Mouse (Mus musculus): ENCODE measurements around the gene Mrps27.
A peak's percentile ranks its signal among the peaks of the same experiment; 100 is the strongest.

Mrps27 gene

DNA sequence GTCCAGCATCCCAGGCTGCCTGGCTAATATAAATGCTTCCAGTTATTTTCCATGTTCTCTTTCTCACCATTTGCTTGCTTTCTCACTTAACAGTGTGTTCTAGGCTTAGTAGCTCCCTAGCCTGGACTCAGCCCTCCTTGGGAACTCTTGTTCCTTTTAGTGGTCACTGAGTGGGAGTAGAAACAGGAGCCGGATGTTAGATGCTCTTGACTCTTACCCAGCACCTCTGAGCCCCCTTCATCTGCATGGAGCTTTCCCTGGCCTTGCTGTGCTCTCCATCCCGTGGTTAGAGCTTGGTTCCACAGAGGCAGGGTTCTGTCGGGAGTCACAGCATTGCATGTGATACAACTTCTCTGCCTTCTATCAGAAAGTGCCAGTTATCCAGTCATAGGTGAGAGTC is 7.0 kb downstream of the Mrps27 start:
- DNase-seq (ENCODE audit: low read depth, low spot score), result no peak

DNA sequence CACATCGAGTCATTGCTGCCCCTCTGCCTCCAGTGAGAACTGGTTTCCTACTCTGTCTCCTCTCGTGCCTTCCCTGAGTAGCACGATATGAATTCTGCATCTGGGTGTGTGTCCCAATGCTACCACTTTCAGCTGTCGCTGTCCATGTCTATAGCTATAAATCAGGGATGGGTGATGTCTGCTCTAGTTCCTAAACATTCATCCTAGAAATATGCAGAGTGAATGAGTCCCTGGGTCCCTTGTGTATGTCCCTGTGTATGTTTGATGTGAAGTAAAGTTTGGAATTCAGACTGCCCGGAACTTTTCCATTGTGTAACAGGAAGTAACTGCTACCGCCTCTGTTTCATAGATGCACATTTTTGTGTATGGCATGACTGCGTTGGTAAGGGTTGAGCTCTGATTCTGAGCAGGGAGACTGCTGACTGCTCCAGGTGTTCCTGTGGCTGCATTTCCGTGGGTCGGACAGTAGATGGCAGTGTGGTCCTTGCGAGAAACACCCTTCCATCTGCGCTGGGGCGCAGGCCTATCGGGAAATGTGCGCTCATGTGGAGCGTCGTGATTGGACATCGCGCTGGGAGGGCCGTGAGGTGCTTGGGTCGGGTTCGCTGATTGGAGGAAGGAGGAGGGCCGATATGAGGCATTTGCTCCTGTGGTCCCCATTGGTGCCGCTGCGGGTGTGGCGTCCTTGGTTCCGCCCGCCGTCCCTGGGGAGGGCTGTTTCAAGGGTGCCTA is 8.3 kb downstream of the Mrps27 start:
- DNase-seq (ENCODE audit: low read depth, low spot score), result peak; percentile 97

DNA sequence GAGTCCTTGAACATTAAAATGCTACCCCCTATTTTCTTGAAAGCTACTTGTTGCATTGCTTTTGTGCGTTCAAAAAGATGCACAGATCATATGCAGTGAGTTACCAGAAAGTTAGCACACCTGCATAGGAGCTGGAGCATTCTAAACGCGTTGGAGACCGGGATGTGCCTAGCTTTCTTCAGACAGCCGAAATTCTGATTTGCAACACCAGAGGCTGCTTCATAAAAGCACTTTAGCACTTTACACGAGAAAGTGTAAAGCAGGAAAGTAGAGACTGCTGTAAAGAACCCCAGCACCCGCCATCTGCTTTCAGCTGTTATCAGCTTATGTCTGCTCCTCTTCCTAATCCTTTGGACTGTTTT is 8.9 kb downstream of the Mrps27 start:
- no peak for DNase-seq (ENCODE audit: low read depth, low spot score)

DNA sequence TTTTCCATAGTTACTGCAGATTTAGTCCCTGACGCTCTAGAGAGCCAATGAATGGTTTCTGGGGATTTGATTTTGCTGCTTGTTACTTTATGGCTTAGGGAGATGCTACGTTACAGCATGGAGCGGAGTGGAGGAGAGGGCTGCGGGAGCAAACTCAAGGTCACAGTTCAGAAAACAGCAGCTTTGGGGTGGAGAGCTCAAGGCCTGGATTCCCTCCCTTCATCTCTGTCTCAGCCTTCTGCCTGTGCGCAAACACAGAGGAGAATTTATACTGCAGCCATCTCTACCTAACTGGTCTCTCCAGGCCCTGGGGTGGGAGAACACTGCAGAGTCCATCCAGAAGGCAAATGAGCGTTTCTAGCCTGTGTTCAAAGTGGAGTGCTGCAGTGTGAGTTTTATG is 10.5 kb downstream of the Mrps27 start:
- DNase-seq (ENCODE audit: low read depth, low spot score), result no peak

DNA sequence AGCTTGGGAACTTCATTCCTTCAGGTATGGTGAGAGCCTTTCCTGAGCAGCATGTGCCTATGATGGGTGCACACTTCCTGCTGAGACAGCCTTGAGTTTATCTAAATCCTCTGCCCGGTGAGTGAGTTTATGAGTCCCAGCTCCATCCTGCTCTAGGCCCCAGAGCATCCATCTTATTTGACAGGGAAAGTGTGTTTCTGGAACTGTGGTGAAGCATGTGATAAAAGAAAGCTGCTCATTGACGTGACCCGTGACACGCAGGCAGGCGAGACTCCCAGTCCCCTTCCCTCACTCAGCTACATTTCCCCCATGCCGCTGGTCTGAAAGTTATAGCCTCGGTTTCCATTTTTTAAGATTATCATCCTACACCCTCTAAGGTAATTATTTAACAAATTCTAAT is 11.3 kb downstream of the Mrps27 start:
- DNase-seq (ENCODE audit: low read depth, low spot score), result no peak

DNA sequence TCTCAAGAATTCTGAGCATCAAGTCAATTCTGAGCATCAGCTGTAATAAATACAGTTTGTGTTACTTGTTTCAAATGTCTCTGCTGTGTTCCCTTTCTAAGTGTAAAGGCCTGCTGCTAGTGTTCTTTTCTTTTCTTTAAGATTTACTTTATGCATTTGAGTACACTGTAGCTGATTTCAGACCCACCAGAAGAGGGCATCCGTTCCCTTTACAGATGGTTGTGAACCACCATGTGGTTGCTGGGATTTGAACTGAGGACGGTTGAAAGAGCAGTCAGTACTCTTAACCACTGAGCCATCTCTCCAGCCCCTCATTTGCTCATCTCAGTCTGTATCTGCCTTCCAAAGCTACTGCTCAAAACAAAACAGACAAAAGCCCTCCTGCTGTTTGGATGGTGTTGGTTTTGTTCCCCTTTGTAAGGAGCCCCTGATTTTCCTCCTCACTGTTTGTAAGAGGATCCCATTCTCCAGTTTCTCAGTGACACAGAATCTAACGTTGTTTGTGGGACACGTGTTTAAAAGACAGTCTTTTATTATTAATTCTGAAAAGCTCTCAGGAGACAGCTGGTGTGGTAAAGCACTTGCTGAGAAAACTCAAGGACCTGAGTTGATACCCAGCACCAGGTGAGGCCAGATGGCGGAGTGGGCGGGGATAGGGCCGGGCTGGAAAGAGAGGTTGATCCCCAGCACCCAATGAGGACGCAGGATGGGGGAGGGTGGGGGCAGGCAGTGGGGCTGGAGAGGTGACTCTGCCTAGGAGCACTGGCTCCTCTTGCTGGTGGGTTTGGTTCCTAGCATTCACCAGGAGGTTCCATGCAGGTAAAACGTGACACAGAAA is 12.1 kb downstream of the Mrps27 start:
- DNase-seq (ENCODE audit: low read depth, low spot score), result no peak

DNA sequence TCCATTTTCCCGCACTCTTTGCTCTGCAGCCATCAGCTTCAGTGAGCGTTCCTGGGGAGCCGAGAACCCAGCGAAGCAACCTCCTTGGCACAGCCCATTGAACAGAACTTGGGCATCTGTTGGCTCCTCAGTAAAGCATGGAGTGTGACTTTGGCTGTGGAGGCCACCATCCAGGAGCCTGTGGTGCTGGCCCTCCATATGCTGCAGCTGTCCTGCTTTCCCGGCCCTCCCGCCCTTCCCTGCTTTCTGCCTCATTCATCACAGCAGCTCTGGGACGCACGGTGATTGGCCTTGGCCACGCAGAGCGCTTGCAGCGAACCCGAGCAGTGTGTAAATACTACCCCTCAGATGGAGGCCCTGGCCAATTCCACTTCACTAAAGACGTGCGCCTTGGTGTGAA is 14.3 kb downstream of the Mrps27 start:
- DNase-seq (ENCODE audit: low read depth, low spot score), result no peak

DNA sequence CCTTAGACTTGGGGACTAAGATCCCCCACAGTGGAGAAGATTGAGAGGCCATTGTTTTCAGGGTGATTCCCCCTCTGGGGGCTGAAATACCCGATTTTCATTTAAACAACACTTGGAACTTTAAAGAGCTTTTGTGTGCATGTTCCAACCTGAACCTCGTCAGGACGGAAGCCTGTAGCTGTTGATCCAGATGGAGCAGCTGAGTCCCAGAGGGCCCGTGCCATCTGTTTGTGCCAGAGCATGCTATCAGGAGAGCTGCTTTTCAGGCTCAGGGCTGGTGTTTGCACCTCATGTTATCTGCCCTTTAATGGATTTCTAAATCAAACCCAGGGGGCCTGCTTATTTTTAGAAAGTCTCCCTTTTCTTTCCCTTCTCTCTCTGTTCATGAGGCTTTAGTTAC is 19.3 kb downstream of the Mrps27 start:
- DNase-seq (ENCODE audit: low read depth, low spot score), result no peak

DNA sequence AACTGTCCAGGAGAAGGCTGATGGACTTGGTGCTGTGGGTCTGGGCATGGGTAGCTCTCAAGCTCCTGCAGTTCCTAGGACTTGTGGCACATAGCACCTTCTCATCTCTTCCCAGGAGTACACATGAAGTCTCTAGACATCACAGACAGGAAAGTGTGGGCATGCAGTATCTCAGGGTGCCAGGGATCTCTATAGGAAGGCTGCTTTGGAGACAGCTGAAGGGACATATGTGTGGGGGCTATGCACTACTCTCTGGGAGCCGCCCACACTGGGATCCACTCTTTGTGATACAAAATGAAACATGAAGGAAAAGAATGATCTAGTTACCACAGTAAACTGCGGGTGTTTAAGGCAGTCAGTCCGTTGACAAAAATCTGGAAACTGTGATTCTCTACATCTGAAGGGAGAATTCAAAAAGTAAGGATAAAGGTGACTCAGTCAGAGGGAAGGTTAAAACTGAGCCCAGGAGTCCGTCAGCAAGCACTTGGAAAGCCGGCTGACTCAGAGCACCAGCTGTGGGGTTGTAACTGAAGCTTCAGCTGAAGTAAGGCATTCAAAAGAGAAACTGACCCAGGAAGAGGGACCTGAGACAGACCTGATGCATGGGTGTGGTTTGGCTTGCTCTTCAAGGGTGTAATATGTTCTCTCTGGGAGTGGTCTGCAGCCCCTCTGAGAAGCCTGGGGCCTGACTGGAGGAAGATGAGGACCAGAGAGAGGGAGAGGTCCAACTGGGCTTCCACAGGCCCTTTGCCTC is 22.0 kb downstream of the Mrps27 start:
- peak; percentile 96 for DNase-seq (ENCODE audit: low read depth, low spot score)

DNA sequence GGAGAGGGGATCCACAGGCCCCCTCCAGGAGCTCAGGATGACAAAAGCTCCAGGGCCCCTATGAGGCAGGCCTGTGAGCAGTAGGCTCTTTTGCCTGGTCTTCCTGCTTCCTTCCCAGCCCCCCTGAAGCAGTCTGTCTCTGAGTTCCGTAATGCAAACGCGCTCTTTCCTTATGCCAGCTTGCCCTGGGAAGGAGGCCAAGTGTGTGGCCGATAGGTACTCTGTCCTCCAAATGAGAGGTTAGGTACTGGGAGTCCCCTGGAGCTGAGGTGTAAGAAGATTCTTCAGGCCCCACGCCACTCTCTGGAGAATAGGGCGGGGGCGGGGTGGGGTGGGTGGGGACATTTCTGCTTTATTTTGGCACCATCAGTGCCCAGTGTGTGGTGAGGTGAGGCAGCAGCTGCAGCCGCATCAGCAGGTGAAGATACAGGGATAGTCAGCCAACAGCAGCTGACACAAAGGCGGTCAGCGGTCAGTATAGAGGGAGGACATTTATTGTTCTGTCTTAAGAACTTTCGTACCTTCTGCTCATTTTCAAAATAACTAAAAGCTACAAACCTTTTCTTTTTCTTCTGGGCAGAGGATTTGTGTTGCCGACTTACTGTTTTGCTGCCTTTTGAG is 23.1 kb downstream of the Mrps27 start:
- DNase-seq (ENCODE audit: low read depth, low spot score), result no peak

DNA sequence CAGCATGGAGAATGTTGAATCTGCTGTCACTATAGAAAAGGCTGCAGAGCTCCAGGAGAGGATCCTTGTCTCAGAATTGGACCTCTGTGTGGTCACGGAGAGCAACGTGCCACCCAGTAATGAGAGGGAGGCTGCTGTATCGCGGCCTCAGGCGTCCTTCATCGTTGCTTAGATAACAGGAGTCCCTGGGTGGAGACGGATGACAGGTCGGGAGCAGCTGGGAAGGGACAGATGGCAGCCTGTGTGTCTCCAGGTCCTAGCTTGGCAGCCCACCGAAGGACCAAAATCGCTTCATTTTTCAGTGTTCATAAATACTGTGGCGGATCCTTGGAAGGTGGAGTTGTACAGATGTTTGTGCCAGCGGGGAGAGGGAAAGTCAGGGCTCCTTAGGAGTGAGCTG is 24.5 kb downstream of the Mrps27 start:
- no peak for DNase-seq (ENCODE audit: low read depth, low spot score)

DNA sequence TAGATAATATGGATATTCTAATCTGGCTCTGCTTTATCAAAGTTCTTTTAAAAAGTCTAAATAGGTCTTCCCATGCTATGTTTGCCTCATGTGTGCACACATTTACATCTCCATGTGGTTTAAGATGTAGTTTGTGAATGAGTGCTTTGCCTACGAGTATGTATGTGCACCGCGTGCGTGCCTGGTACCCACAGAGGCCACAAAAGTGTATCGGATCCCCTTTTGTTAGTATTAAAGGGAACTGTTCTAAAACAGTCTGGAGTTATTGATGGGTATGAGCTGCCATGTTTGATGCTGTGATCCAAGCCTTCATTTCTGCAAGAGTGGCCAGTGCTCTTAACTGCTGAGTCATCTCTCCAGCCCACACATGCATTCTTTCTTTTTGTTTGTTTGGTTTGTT is 26.7 kb downstream of the Mrps27 start:
- no peak for DNase-seq (ENCODE audit: low read depth, low spot score)

DNA sequence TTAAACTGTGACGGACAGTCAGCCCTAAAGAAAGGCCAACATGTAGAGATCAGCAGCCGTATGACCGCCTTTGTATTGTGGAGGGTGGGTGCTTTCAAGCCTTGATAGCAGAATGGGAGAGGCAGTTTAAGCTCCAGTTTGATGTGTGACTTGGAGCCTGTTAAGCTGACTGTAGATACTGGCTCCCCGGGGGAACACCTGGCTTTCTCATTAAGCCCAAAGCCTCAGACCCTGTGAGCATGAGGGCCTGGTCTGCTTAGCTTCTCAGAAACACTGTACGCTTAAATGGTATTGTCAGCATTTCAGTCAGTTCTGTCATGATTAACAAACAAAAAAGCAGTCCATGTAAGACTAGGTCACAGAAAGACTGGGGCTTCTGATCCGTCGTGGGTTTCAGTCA is 29.1 kb downstream of the Mrps27 start:
- DNase-seq (ENCODE audit: low read depth, low spot score), result no peak

DNA sequence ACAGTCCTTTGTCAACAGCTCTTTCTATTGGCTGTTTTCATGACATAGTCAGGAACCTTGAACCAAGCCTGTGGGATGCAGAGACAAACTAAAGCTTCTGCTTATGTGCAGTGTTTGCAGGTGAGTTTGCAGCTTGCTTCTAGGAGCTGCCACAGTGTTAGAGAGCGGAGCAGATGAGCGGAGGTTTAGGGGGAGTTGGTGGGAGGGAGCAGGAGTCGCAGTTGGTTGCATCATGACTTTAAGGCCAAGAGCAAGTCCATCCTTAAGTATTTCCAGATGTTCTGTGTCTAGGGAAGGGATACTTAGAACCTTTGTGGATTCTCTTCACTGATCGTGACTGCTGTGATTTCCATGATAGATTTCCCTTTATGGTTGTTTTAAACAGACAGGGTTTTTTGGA is 29.6 kb downstream of the Mrps27 start:
- DNase-seq (ENCODE audit: low read depth, low spot score), result no peak

DNA sequence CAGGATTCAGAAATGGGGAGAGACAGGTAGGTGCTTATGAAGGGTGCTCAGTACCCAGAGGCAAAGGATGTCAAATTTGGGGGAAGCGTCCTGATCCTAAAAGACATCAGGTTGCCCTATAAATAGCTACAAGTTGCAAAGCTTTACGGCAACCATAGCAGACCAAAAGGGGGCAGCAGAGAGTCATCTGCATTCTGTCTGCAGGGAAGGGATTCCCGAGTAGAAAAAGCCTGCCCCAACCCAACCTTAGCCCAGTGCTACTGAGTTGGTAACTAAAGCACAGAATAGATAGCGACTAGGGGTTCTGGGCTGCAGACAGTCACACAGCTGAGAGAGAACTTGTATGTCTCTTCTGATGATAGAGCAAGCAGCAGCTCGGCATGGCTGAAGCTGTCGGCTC is 31.0 kb downstream of the Mrps27 start:
- DNase-seq (ENCODE audit: low read depth, low spot score), result peak; percentile 68

DNA sequence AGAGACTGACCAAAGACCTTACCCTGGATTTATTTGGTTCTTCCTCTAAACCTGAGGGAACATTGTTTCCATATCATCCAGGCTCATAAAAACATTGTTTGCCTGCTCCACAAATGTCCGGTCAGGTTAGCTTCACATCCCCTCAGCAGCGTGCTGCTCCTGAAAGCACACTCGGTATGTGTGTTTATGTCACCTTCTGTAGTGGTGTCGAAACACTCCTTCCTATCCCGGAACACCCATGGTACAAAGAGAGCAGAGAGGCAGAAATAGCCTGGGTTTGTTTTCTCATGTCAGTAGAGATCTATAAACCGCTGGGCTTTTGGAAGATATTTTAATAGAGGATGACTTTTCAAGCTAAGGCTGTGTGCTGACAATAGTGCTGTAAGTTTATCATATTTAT is 32.5 kb downstream of the Mrps27 start:
- no peak for DNase-seq (ENCODE audit: low read depth, low spot score)

DNA sequence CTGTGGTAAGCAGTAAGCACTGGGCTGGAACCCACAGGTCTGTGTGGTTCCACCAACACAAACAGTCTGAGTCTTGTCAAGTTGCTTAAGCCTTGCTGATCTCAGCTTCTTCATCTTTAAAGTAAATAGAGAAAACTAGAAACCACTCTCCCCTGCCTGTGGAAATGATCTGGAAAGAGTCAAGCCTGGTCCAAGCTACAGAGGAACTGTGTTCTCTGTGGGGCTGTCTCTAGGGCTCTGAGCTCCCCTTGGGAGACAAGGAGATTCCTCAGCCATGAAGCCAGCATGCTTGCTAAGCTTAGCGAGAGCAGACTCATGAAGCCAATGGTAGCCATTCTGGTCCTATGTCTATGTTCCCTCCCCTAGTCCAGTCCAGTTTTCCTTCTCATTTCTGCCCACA is 33.6 kb downstream of the Mrps27 start:
- no peak for DNase-seq (ENCODE audit: low read depth, low spot score)

DNA sequence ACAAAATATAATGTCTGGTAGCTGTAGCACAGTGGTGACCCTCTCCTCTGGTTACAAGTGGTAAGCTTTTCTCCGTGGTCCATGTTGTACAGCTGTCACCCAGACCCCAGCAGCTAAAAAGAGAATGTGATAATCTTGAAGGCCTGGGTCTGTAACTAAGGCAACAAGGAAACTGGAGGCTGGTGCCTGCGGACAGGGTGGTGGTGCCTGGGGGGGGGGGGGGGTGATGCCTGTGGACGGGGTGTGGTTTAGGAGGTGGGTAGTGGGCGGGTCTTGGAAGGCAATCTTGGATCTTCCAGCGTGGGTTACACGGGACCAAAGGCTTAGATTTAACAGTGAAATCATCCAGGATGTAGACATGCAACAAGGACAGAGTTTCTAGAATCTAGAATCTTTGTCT is 37.8 kb downstream of the Mrps27 start:
- DNase-seq (ENCODE audit: low read depth, low spot score), result no peak

DNA sequence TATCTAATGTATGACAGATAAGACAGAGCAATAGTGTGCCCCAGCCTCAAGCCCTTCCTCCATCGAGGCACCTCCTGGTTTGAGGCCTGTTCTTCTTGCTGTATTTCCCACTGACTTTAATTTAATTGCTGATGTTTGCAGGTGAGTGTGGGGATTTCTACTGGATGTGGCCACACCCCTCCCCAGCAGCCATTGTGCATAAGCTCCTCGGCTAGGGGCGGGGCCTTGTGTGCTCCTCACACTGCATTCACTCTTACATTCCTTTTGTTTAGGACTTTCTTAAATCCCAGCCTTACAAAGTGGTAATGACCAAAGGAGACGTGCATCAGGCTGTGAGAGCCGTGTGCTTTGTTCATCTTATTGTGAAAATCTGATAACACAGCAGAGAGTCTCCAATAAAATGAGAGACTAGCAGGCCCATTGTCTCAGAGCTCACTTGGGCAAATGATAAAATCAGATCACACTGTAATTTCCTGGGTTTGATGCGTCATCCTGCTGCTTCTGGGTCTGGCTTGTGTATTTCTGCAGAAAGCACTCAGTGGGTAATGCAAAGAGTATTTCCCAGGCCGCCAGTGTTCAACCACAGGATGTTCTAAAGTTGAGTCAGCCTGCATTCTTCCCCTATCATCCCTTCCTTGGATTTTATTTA is 40.1 kb downstream of the Mrps27 start:
- no peak for DNase-seq (ENCODE audit: low read depth, low spot score)

DNA sequence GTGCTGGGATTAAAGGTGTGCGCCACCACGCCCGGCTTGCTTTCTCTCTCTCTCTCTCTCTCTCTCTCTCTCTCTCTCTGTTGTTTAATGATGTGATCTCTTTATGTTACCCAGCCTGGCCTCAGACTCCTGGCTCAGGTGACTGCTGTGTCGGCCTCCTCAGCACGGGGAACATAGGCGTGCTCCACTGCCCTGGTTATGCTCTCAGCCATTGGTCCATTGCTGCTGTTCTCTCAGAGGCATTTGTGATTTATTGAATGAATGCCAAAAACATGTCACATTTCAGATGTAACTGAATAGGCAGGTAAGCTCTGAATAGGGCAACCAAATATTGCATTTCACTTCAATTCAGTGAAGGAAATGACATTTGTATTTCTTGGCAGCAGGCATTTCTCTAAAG is 41.3 kb downstream of the Mrps27 start:
- no peak for DNase-seq (ENCODE audit: low read depth, low spot score)

DNA sequence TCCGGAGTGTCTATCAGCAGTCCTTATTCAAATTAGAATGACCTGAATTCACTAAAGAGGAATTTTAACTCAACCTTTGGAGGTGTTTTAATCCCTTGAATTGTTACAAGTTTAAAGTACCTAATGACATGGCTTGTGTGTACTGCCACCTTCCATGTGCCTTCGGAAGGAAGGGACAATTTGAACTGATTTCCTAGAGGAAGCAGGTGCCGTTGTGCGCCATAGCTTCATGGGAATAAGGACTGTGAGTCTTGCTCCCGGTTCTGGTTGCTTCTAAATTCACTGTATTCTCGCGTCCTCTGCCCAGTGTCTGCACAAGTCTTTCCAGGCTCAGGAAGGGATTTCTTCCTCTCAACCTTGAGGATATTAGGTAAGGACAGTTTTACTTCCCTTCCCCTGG is 41.8 kb downstream of the Mrps27 start:
- DNase-seq (ENCODE audit: low read depth, low spot score), result no peak
